Mouse (Mus musculus) stomach, postnatal 0 days (tissue): ENCODE data around the gene Armc3. TPM values are rescaled to one million over a fixed set of nuclear protein-coding genes. Genes with fewer than 3 reads are reported as not detected.

Source experiments
- ATAC-seq: fragments of 200-750 bp; cut with Nextera tagmentation; 2 replicates; pipeline ENCODE4 v1.8.0; 2017; ENCODE audit not compliant: low FRiP score, low TSS enrichment
- DNase-seq: peaks from one replicate; pipeline ENCODE4 v3.0.0-alpha.2; 2016; ENCODE audit warnings: low spot score
- H3K27ac ChIP-seq: fragments of 300-500 bp; sonication (generic); replicated peaks from 2 replicates; pipeline ENCODE4 v1.5.1; 2014; ENCODE audit warnings: mild to moderate bottlenecking, control low read depth
- H3K27me3 ChIP-seq: fragments of 300-500 bp; sonication (generic); 2 replicates; pipeline ENCODE4 v1.6.1; 2014; ENCODE audit warnings: low read length; ENCODE audit not compliant: control insufficient read depth, insufficient read depth
- H3K36me3 ChIP-seq: fragments of 300-500 bp; sonication (generic); 2 replicates; pipeline ENCODE4 v1.6.1; 2014; ENCODE audit warnings: low read length, mixed read lengths; ENCODE audit not compliant: control insufficient read depth, insufficient read depth
- H3K4me1 ChIP-seq: fragments of 300-500 bp; sonication (generic); replicated peaks from 2 replicates; pipeline ENCODE4 v1.6.1; 2014; ENCODE audit warnings: antibody characterized with exemption; ENCODE audit not compliant: control insufficient read depth, insufficient read depth
- H3K4me2 ChIP-seq: fragments of 300-500 bp; sonication (generic); replicated peaks from 2 replicates; pipeline ENCODE4 v1.6.1; 2014; ENCODE audit warnings: low read depth, mild to moderate bottlenecking, control low read depth, moderate library complexity
- H3K4me3 ChIP-seq: fragments of 300-500 bp; sonication (generic); 2 replicates; pipeline ENCODE4 v1.5.1; 2014; ENCODE audit warnings: low read depth, low read length, control low read depth
- H3K9ac ChIP-seq: fragments of 300-500 bp; sonication (generic); 2 replicates; pipeline ENCODE4 v1.6.1; 2014; ENCODE audit warnings: mild to moderate bottlenecking, low read length, control low read depth, mixed read lengths
- H3K9me3 ChIP-seq: fragments of 300-500 bp; sonication (generic); 2 replicates; pipeline ENCODE4 v1.6.1; 2016; ENCODE audit warnings: low read length; ENCODE audit not compliant: control insufficient read depth
- CTCF ChIP-seq: IDR thresholded peaks from 2 replicates; pipeline ENCODE4 v1.5.1; 2016; ENCODE audit warnings: antibody characterized with exemption, low read depth, mild to moderate bottlenecking, moderate library complexity
- EP300 ChIP-seq: optimal IDR thresholded peaks from 2 replicates; pipeline ENCODE3; 2016; ENCODE audit warnings: antibody characterized with exemption
- WGBS: fragments of 180-500 bp; shearing (Covaris S2); extraction: QIAGEN DNeasy Blood & Tissue Kit; methylation state at CpG from one replicate; pipeline ENCODE4 v1.1.7; 2014; 5-methylcytosine and 5-hydroxymethylcytosine counted together
- polyA plus RNA-seq: library from polyadenylated mRNA; unstranded; fragments of >200 nt; fragmentation: Nextera tagmentation; extraction: Ambion mirVana; gene quantifications from 2 replicates; pipeline ENCODE4 v1.2.1, GENCODE M21; 2015

Armc3 gene
- polyA plus RNA-seq, 1 experiment from 2014 or later: 0.04 TPM

DNA sequence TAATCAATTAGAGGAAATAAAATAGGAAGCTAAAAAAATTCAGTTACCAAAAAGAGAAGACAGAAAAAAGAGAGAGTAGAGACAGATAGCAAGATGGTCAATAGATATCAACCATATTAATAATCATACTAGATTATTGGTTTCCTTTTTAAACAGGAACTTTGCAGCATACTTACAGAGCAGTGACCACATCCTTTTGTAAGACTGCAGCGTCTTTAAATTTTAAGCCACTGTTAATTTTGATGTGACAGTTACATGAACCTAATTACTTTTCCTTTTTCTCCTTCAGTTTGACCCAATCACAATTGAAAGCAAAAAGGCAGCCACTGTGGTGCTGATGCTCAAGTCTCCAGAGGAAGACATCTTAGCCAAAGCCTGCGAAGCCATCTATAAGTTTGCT lies 36.1 kb downstream of the Armc3 start:
- WGBS: 63% methylated on average over 2 of the region's 2 CpGs
- TF ChIP-seq CTCF: no peak
- no peak for TF ChIP-seq EP300

DNA sequence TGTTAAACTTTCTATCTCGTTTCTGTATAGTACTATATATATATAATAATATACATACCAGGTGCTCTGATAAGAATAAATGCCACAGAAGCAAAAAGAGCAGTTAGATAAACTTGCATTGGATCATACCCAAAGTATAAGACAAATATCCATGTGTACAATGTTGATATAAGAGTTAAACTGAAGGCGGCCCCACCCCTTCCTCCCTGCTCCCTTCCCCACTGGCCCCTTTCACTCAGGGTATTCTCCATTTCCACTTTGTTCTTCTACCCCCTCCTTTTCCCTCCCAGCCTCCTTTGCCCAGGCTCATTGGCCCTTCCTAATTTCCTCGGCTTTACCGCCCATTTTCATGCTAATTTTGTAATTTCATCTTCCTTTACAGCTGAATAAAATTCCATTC lies 36.5 kb downstream of the Armc3 start:
- Histone ChIP-seq H3K9ac (no peak overlapping the region), H3K9me3 (no peaks in the 10 kb centered on the region), H3K4me1 (no peaks in the 10 kb centered on the region), H3K4me2 (no peak overlapping the region), H3K4me3 (no peak overlapping the region), H3K27me3 (no peaks in the 10 kb centered on the region), H3K27ac (no peak overlapping the region), H3K36me3 (no peaks in the 10 kb centered on the region)
- ATAC-seq (no peak), DNase-seq (no peak)
- WGBS: 60% methylated on average over 4 of the region's 4 CpGs
- TF ChIP-seq EP300 (no peak), CTCF (no peak)

More for the DNA sequence above, 36.1 kb downstream of the Armc3 start:
- Histone ChIP-seq H3K9ac (no peak overlapping the region), H3K9me3 (no peaks in the 10 kb centered on the region), H3K4me2 (no peak overlapping the region), H3K27me3 (no peaks in the 10 kb centered on the region), H3K4me1 (no peaks in the 10 kb centered on the region), H3K27ac (no peak overlapping the region), H3K36me3 (no peaks in the 10 kb centered on the region), H3K4me3 (no peak overlapping the region)
- ATAC-seq (no peak), DNase-seq (no peak)

GRCm38 (mm10) chr2:19238771-19239170 lies 39.7 kb downstream of the Armc3 start:
- TF ChIP-seq EP300 (no peak), CTCF (peak; percentile 54)
- 62% methylated on average over 2 of the region's 2 CpGs for WGBS

GRCm38 (mm10) chr2:19249611-19250010 lies 50.5 kb downstream of the Armc3 start:
- Histone ChIP-seq H3K27ac (no peak overlapping the region), H3K36me3 (no peaks in the 10 kb centered on the region), H3K9ac (no peak overlapping the region), H3K9me3 (no peaks in the 10 kb centered on the region), H3K4me2 (no peak overlapping the region), H3K4me1 (no peaks in the 10 kb centered on the region), H3K4me3 (no peak overlapping the region), H3K27me3 (no peaks in the 10 kb centered on the region)
- 75% methylated on average over 11 of the region's 11 CpGs for WGBS
- no peak for DNase-seq
- ATAC-seq: no peak
- TF ChIP-seq CTCF (no peak), EP300 (no peak)

More at GRCm38 (mm10) chr2:19238771-19239170, 39.7 kb downstream of the Armc3 start:
- H3K36me3 ChIP-seq: no peaks in the 10 kb centered on the region
- H3K4me2 ChIP-seq: no peak overlapping the region
- DNase-seq (no peak), ATAC-seq (no peak)
- no peak overlapping the region for H3K4me3 ChIP-seq
- H3K9me3 ChIP-seq: no peaks in the 10 kb centered on the region
- H3K27me3 ChIP-seq: no peaks in the 10 kb centered on the region
- H3K4me1 ChIP-seq: no peaks in the 10 kb centered on the region
- no peak overlapping the region for H3K9ac ChIP-seq
- H3K27ac ChIP-seq: no peak overlapping the region

- Histone ChIP-seq H3K27ac (no peak overlapping the region), H3K4me1 (no peaks in the 10 kb centered on the region), H3K27me3 (no peaks in the 10 kb centered on the region), H3K9ac (no peak overlapping the region), H3K4me2 (no peak overlapping the region), H3K4me3 (no peak overlapping the region), H3K36me3 (no peaks in the 10 kb centered on the region), H3K9me3 (no peaks in the 10 kb centered on the region)
- WGBS: 67% methylated on average over 3 of the region's 3 CpGs
- TF ChIP-seq CTCF (no peak), EP300 (no peak)
- DNase-seq (no peak), ATAC-seq (no peak)
Measured at GRCm38 (mm10) chr2:19255037-19255436, 55.9 kb downstream of the Armc3 start.

- no peaks in the 10 kb centered on the region for H3K27me3 ChIP-seq
- ATAC-seq: no peak
- no peaks in the 10 kb centered on the region for H3K9me3 ChIP-seq
- H3K4me2 ChIP-seq: no peak overlapping the region
- H3K27ac ChIP-seq: no peak overlapping the region
- no peak for TF ChIP-seq CTCF
- TF ChIP-seq EP300: no peak
- H3K9ac ChIP-seq: no peak overlapping the region
- no peaks in the 10 kb centered on the region for H3K4me1 ChIP-seq
- no peak for DNase-seq
- H3K36me3 ChIP-seq: no peaks in the 10 kb centered on the region
- H3K4me3 ChIP-seq: no peak overlapping the region
Measured at GRCm38 (mm10) chr2:19257255-19257654, 58.2 kb downstream of the Armc3 start.
